Mouse (Mus musculus): Measurements from ENCODE around the gene Tmem14a. TPM values are rescaled to one million over a fixed set of nuclear protein-coding genes. Genes with fewer than 3 reads are reported as not detected.
"Not testable (repeated sequence)": the region's sequence is repeated elsewhere in the genome, so short reads cannot be mapped to it uniquely, and the experiment has no call there.

Gene Tmem14a
- polyA plus RNA-seq, 1 experiment = 1.3 TPM

DNA sequence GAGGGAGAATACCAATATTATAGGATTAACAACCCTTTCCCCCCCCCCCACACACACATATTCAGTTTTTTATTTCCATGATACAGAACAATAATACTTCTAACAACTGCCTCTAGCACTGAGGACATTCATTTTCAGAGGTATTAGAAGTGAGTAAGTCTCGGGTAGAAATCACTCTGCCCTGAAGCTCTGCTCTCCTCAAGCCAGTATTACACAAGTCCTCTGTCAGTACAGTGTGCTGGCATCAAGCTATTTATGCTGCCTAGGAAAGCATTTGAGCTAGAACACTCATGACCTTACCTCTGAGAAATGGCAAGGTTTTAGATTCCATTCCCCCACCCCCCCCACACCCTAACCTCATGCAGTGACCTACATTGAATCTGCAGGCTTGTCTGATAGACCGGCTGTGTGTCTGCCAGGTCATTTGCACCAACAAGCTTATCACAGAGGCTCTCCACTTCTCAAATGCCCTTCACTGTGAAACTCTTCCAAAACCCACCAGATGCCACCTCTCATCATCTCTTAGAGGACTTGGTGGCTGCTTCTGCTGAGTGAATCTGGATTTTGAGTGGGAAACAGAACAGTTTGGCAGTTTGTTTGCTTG is 56.2 kb downstream of the Tmem14a start:
- H3K4me3 ChIP-seq (ENCODE audit: extremely low read depth, insufficient read depth, insufficient read length) = no peak overlapping the region
- no peak overlapping the region for H3K27ac ChIP-seq (ENCODE audit: insufficient read depth, low read length)
- H3K4me1 ChIP-seq (ENCODE audit: control insufficient read depth, insufficient read depth, insufficient read length) = no peaks in the 10 kb centered on the region; the same call in 1 of the 2 replicates
- DNase-seq (ENCODE audit: low read depth in 1 of 2, low spot score in 2 of 2) = no peak
- H3K27me3 ChIP-seq (ENCODE audit: control insufficient read depth, insufficient read depth, low read length) = no peaks in the 10 kb centered on the region
- TF ChIP-seq POLR2A (IDR thresholded peaks at IDR 0.05; ENCODE audit: low read depth, low read length) (no peak), CTCF (IDR thresholded peaks at IDR 0.05; ENCODE audit: extremely low read depth, insufficient read depth, insufficient read length, insufficient replicate concordance) (no peak)
- no peaks in the 10 kb centered on the region for H3K36me3 ChIP-seq (ENCODE audit: control insufficient read depth, insufficient read depth, low read length)
- 78% methylated on average over 2 of the region's 2 CpGs for WGBS

DNA sequence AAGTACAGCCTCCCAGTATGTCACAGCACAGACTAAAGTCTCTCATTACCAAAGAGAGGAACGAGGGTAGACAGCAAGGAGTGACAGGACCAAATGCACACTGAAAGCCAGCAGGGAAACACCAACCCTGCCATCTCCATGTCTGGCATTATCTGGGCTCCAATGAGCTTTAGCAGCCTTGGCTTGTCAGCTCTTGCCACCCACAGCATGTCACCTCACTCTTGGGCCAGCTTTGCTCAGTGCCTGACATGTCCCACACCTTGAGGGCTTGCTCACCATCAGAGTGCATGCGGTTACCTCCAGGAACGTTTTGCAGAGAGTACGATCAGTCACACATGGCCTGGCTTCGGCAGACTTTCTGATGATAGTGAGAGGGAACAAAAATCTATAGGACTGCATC is 57.0 kb downstream of the Tmem14a start:
- not testable (repeated sequence) for H3K4me3 ChIP-seq (ENCODE audit: extremely low read depth, insufficient read depth, insufficient read length); H3K27ac ChIP-seq (ENCODE audit: insufficient read depth, low read length); H3K36me3 ChIP-seq (ENCODE audit: control insufficient read depth, insufficient read depth, low read length); H3K27me3 ChIP-seq (ENCODE audit: control insufficient read depth, insufficient read depth, low read length); DNase-seq (ENCODE audit: low read depth in 1 of 2, low spot score in 2 of 2); H3K4me1 ChIP-seq (ENCODE audit: control insufficient read depth, insufficient read depth, insufficient read length)
- WGBS = 91% methylated on average over 5 of the region's 5 CpGs

DNA sequence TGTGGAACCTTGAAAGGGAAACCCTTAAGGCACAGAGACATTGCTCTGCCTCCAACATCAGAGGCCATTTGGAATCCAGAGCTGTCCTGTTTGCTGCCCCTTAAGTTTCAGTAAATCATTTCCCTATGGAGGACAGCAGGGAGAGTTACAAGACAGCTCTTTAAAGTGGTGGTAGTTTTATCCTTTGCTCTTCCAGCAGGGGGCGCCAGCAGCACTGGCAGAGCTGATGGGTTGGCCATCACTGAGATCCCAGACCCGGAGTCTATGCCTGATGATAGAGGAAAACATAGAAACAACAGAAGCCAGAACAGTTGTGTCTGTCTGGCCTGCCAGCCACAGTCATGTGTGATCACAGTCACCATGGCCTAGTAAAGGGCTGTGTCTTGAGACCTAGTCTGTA is 57.8 kb downstream of the Tmem14a start:
- not testable (repeated sequence) for H3K36me3 ChIP-seq (ENCODE audit: control insufficient read depth, insufficient read depth, low read length); DNase-seq (ENCODE audit: low read depth in 1 of 2, low spot score in 2 of 2); H3K27ac ChIP-seq (ENCODE audit: insufficient read depth, low read length); H3K27me3 ChIP-seq (ENCODE audit: control insufficient read depth, insufficient read depth, low read length); H3K4me3 ChIP-seq (ENCODE audit: extremely low read depth, insufficient read depth, insufficient read length); H3K4me1 ChIP-seq (ENCODE audit: control insufficient read depth, insufficient read depth, insufficient read length)
- 30% methylated on average over 2 of the region's 2 CpGs for WGBS

Other genes with a start within 250 kb of the Tmem14a start
- 5.5 and 6.0 TPM in 2 replicates for gene Tram2, start 139.3 kb upstream of the Tmem14a start, polyA plus RNA-seq (2012; rRNA removed)
- 1.4 and 1.8 TPM in 2 replicates for gene Gsta3, start 22.0 kb downstream of the Tmem14a start, polyA plus RNA-seq (2012; rRNA removed)
- 0.07 TPM in 1 of 2 replicates, not detected in the other for gene Khdc1a, start 131.1 kb downstream of the Tmem14a start, polyA plus RNA-seq (2012; rRNA removed)
- not detected in 2 replicates for gene Khdc1c, start 149.8 kb downstream of the Tmem14a start, polyA plus RNA-seq (2012; rRNA removed)
- gene Khdc1b, start 165.0 kb downstream of the Tmem14a start, polyA plus RNA-seq (2012; rRNA removed) = 0.04 TPM in 2 replicates